25 mouse cellular contexts compared by ENCODE assay signal in the genomic region with DNA sequence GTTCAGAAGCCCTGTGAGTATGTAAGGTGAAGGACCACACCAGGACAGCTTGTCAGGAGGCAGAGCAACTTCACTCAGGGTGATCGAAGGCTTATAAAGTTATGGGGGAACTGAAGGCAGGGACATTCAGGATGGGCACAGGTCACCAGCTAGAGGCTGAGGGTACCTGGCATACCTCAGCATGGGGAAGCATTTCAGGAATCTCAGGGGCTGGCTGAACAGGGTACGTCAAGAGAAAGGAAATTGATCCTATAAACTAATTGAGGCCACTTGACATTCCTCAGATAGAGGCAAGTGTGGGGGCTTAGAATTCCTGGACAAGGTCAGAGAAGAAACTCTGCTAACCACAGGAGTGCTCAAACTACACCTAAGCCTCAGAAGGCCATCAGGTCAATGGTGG. TPM values are rescaled to one million over a fixed set of nuclear protein-coding genes. Genes with fewer than 3 reads are reported as not detected.
DNase-seq lines count a peak whose midpoint lies in the region; ATAC-seq and TF ChIP-seq lines count a peak whose summit lies in the region.
"Had no signal": no experiment of that assay in that cellular context is flagged by ENCODE, and none has a peak within 500 bp of the region (broad histone marks: within the 10 kb centered on the region; RNA-seq: fewer than 3 reads in every experiment).

No protein-coding gene starts in this region.

- no peak for TF ChIP-seq EP300 in lung, postnatal 0 days (IDR thresholded peaks at IDR 0.05)

- H3K4me1 ChIP-seq in lung, embryonic 14.5 days (ENCODE audit: insufficient read depth) = no peaks in the 10 kb centered on the region
- no peaks in the 10 kb centered on the region for H3K4me1 ChIP-seq in lung, postnatal 0 days (ENCODE audit: insufficient read depth, low read depth, low read length)
- H3K4me1 ChIP-seq: embryonic facial prominence, embryonic 12.5 days; forebrain, embryonic 13.5 days; forebrain, embryonic 15.5 days had no signal

- H3K27me3 ChIP-seq in lung, embryonic 14.5 days (ENCODE audit: insufficient read depth, low read length) = no peaks in the 10 kb centered on the region
- H3K27me3 ChIP-seq in lung, postnatal 0 days (replicated peaks; ENCODE audit: insufficient read depth, low read length) = no peaks in the 10 kb centered on the region
- H3K27me3 ChIP-seq: embryonic facial prominence, embryonic 12.5 days; forebrain, embryonic 13.5 days; forebrain, embryonic 15.5 days had no signal

- no peak overlapping the region for H3K9ac ChIP-seq in lung, embryonic 14.5 days
- no peak overlapping the region for H3K9ac ChIP-seq in lung, postnatal 0 days (replicated peaks; ENCODE audit: low read depth)
- H3K9ac ChIP-seq: embryonic facial prominence, embryonic 12.5 days; forebrain, embryonic 13.5 days; forebrain, embryonic 15.5 days; forebrain, postnatal 0 days had no signal

- no peaks in the 10 kb centered on the region for H3K36me3 ChIP-seq in lung, embryonic 14.5 days (ENCODE audit: insufficient read depth)
- H3K36me3 ChIP-seq in lung, postnatal 0 days (ENCODE audit: insufficient read depth, low read length) = no peaks in the 10 kb centered on the region
- H3K36me3 ChIP-seq: embryonic facial prominence, embryonic 10.5 days; embryonic facial prominence, embryonic 12.5 days; forebrain, embryonic 15.5 days; G1E had no signal

- TF ChIP-seq CTCF in lung, embryonic 14.5 days (IDR thresholded peaks at IDR 0.05; ENCODE audit: low read depth) = no peak
- no peak for TF ChIP-seq CTCF in lung, postnatal 0 days (IDR thresholded peaks at IDR 0.05)

- no peaks in the 10 kb centered on the region for H3K9me3 ChIP-seq in lung, embryonic 14.5 days (ENCODE audit: low read depth, low read length)
- no peaks in the 10 kb centered on the region for H3K9me3 ChIP-seq in lung, postnatal 0 days (ENCODE audit: low read length)
- H3K9me3 ChIP-seq: embryonic facial prominence, embryonic 10.5 days; embryonic facial prominence, embryonic 12.5 days; forebrain, embryonic 13.5 days; forebrain, embryonic 15.5 days; G1E had no signal

- no peak overlapping the region for H3K4me2 ChIP-seq in lung, embryonic 14.5 days
- no peak overlapping the region for H3K4me2 ChIP-seq in lung, postnatal 0 days (replicated peaks; ENCODE audit: low read depth, low read length)
- H3K4me2 ChIP-seq: embryonic facial prominence, embryonic 12.5 days; forebrain, embryonic 13.5 days; forebrain, embryonic 15.5 days had no signal

- peak; percentile 63; the same call in 1 of the 2 replicates for ATAC-seq in lung, embryonic 14.5 days (ENCODE audit: insufficient read depth)
- peak; percentile 7; the same call in 1 of the 2 replicates for ATAC-seq in lung, postnatal 0 days
- ATAC-seq: activated CD4-positive, CD25-positive, alpha-beta regulatory T cell, adult 4 months; CD4-positive, CD25-positive, alpha-beta regulatory T cell, adult 4 months; forebrain, embryonic 13.5 days; forebrain, embryonic 15.5 days; forebrain, postnatal 0 days; Patski had no signal

- WGBS in lung, embryonic 14.5 days = 40% methylated on average over 2 of the region's 2 CpGs
- 41% methylated on average over 2 of the region's 2 CpGs for WGBS in lung, postnatal 0 days

- H3K4me3 ChIP-seq in lung, embryonic 14.5 days (ENCODE audit: low read depth, low read length) = no peak overlapping the region
- H3K4me3 ChIP-seq in lung, postnatal 0 days (ENCODE audit: low read depth, low read length) = no peak overlapping the region
- H3K4me3 ChIP-seq: embryonic facial prominence, embryonic 10.5 days; embryonic facial prominence, embryonic 12.5 days; forebrain, embryonic 13.5 days; forebrain, embryonic 15.5 days had no signal

- DNase-seq in lung, embryonic 14.5 days = no peak
- DNase-seq in lung, postnatal 14 days = no peak
- DNase-seq in lung, postnatal 0 days (ENCODE audit: low spot score) = no peak
- DNase-seq in lung, postnatal 10 days = no peak
- DNase-seq in R1 (ENCODE audit: low read depth, low spot score) = peak; percentile 29
- DNase-seq in layer of hippocampus, postnatal 14 days (ENCODE audit: low spot score in 2 of 2) = no peak
- DNase-seq: adrenal gland, adult 8-10 months; adrenal gland, postnatal 14 days; adrenal gland, postnatal 36 days; B cell, adult 2 months; cerebellum, adult 11-12 months; cerebellum, adult 2 months; cerebellum, adult 9-10 months; cerebellum, postnatal 10 days; cerebellum, postnatal 25 days; forebrain, postnatal 0 days had no signal

- H3K27ac ChIP-seq in lung, embryonic 14.5 days (ENCODE audit: low read depth) = no peak overlapping the region
- no peak overlapping the region for H3K27ac ChIP-seq in lung, postnatal 0 days (ENCODE audit: low read length)
- H3K27ac ChIP-seq: embryonic facial prominence, embryonic 10.5 days; embryonic facial prominence, embryonic 12.5 days; forebrain, embryonic 13.5 days; forebrain, embryonic 15.5 days had no signal

RNA-seq across cellular contexts. Expression of a gene that starts 7.1 kb away (rescaled TPM):
- polyA plus RNA-seq in lung, embryonic 14.5 days (2014; fragmentation: Nextera tagmentation; extraction: Ambion mirVana) = 8.2 and 10.0 TPM in 2 replicates
- 7.2 and 10.2 TPM in 2 replicates for polyA plus RNA-seq in lung, postnatal 0 days (2015; fragmentation: Nextera tagmentation; extraction: Ambion mirVana)
- 10 to 100 TPM; 50.9 to 54.6 TPM for total RNA-seq in layer of hippocampus, postnatal 14 days (2021)

RNA-seq across cellular contexts. Expression of a gene that starts 51.6 kb away (rescaled TPM):
- polyA plus RNA-seq in lung, embryonic 14.5 days (2014; fragmentation: Nextera tagmentation; extraction: Ambion mirVana) = 196 and 198 TPM in 2 replicates
- polyA plus RNA-seq in lung, postnatal 0 days (2015; fragmentation: Nextera tagmentation; extraction: Ambion mirVana) = 1,769 and 1,865 TPM in 2 replicates
- 100 to 1,000 TPM in 1 of 2 experiments, 10 to 100 TPM in 1; 49.4 to 112 TPM for total RNA-seq in layer of hippocampus, postnatal 14 days (2021)
- total RNA-seq: CH12.LX had no signal
- polyA plus RNA-seq: CD4-positive, CD25-positive, alpha-beta regulatory T cell, adult 4 months; G1E; Patski had no signal

RNA-seq across cellular contexts. Expression of a gene that starts 56.2 kb away (rescaled TPM):
- 557 and 559 TPM in 2 replicates for polyA plus RNA-seq in lung, embryonic 14.5 days (2014; fragmentation: Nextera tagmentation; extraction: Ambion mirVana)
- 403 and 485 TPM in 2 replicates for polyA plus RNA-seq in lung, postnatal 0 days (2015; fragmentation: Nextera tagmentation; extraction: Ambion mirVana)
- 100 to 1,000 TPM; 286 to 291 TPM for total RNA-seq in layer of hippocampus, postnatal 14 days (2021)
